Mouse (Mus musculus): ENCODE measurements around the gene Palm2.

Palm2 gene

GRCm38 (mm10) chr4:57614686-57615085 lies 180.6 kb downstream of the Palm2 start:
- DNase-seq (ENCODE audit: low spot score in 2 of 2): no peak

- DNase-seq (ENCODE audit: low spot score in 2 of 2): no peak
Measured at GRCm38 (mm10) chr4:57618743-57619142, 184.7 kb downstream of the Palm2 start.

DNA sequence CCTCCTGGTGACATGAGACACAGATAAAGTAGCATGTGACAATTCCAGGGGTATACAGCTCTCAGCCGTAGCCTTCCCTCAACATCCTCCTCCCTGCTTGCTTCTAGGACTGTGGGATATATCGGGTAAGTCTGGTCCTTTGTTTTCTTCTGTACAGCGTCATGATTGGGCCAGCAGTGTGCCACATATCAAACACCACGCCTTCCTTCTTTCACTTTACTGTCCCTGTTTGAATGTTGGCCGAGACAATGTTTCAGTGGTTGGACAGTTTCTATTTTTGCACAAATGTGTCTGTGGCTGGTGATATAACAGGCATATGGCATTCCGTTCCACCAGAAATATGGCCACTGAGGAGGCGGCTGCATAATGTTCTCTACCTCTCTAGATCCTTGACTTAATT lies 188.8 kb downstream of the Palm2 start:
- no peak for DNase-seq (ENCODE audit: low spot score in 2 of 2)

DNA sequence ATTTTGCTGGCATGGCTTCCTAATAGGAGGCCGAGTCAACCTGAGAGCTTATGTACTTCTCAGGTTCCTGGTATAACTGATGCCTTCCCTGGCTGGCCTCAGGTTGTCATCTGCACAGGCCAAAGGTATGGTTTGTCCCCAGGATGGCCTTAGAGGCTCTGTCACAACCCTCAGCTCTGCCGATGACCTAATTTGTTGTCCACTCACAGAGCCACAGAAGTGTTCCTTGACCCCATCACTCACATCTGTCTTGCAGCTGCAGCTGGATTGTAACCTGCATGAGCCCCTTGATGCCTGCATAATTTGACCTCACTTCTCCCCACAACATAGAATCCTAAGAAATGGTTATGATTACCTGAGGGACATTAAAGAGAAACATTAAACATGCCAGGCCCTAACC lies 190.8 kb downstream of the Palm2 start:
- DNase-seq (ENCODE audit: low spot score in 2 of 2): no peak

DNA sequence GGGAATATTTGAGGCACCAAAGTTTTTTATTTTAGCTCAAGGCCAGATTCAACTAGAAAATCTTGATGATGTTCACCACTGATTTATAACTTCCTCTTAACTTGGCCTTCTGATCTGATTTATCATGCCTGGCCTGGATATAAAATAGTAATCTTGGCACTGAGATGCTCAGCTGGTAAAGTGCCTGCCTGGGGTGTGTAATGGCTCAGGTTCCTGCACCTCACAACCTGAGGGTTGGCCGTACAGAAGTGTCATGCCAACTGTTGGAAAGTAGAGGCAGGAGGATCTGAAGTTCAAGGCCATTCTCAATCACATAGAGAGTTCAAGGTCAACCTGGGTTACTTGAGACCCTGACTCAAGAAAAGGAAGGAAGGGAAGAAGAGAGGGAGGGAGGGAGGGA lies 191.3 kb downstream of the Palm2 start:
- DNase-seq (ENCODE audit: low spot score in 2 of 2): no peak

DNA sequence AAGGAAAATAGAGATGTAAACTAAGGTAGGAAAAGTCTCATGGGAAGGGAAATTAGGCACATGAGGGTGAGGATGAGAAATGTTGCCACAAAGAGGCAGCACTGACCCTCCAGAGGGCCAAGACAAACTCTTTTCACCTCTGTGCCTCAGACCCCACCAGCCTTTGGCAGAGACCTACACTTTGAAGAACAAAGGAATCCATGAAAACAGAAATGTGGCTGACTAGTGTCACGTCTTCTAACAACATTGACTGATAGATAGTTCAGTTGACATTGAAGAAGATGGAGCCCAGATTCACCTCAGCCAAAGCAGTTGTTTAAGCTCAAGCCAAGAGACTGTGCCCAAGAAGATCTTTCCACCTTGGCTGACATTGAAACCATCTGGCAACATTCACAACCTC lies 191.7 kb downstream of the Palm2 start:
- DNase-seq (ENCODE audit: low spot score in 2 of 2): no peak

GRCm38 (mm10) chr4:57626921-57627320 lies 192.9 kb downstream of the Palm2 start:
- DNase-seq (ENCODE audit: low spot score in 2 of 2): no peak

DNA sequence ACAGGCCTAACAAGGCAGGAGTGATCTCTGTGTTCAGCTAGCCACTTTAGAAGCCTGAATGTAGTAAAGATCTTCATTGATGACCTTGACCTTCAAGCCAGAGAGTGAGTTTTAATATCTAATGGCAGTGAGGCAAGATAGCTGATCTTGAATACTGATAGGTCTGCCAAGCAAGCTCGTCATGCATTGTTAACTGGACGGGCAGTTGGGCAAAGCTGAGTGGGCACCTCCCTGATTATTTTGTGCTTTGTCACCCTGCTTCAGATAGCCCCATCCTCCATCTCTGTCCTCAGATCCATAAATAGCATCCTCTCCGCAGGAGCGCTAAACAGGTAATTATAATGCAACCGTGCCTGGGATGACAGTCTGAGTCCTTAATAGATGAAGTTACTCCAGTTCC lies 198.3 kb downstream of the Palm2 start:
- no peak for DNase-seq (ENCODE audit: low spot score in 2 of 2)

- DNase-seq (ENCODE audit: low spot score in 2 of 2): no peak
Measured at GRCm38 (mm10) chr4:57633052-57633451, 199.0 kb downstream of the Palm2 start.

- DNase-seq (ENCODE audit: low spot score in 2 of 2): no peak
Measured at GRCm38 (mm10) chr4:57634956-57635355, 200.9 kb downstream of the Palm2 start.

DNA sequence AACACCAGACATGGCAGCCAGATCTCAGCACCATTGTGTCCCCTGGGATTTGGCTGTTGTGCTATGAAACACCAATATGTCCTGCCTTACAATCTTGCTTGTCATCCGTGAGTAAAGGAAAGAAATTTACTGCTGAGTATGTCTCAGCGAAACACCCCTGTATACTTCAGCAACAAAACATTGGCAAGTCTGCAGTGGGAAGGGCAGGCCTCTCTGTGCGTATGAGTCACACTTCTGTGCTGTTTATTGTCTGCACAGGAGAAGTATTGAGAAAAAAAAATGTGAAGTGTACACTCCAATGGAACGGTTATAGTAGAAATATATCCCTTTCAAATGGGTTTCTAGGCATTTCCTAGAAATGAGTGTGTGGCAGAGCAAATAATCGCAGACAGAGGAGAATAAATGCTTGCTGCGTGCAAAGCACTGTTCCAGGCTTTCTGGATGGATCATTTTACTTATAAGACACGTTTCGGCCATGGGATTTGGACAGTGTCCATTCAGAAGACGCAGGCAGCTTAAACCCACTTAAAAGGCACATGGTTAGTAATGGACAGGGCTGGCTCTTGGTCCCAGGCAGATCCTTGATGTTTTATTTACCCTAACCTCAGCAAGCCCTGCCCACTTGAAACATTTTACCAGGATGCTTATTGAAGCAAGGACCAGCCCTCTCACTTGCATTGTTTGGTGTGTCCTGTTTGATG lies 202.9 kb downstream of the Palm2 start:
- no peak for DNase-seq (ENCODE audit: low spot score in 2 of 2)

DNA sequence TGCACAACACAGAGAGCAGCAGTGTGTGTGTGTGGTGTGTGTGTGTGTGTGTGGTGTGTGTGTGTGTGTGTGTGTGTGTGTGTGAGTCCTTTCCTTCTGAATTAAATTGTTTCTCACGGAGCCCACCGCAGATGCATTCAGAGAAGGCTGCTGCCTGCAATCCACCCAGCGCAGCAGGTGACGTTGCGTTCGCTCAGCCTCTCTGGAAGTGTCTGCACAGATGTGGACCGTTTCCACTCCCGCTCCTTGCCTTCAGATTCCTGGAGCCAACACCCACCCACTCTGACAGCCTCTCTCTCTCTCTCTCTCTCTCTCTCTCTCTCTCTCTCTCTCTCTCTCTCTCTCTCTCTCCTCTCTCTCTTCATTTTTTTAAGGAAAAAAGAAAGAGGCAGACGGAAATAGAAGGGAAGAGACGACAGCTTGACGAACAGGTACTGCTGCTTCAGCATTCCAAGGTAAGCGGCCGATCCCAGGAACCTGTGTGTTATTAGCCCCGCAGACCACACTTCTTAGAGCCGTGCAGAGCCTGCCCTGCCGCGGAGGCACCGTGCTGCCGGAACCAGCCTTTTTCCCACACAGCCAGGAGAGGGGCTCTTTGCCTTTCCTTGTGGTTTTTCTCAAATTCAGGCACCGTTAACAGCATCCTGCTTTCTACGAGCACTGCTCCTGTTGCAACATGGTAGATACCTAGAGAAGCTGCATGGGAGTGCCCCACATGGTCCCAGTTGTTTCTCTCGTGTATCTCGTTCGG lies 203.8 kb downstream of the Palm2 start:
- DNase-seq (ENCODE audit: low spot score in 2 of 2): no peak

GRCm38 (mm10) chr4:57638941-57639340 lies 204.9 kb downstream of the Palm2 start:
- no peak for DNase-seq (ENCODE audit: low spot score in 2 of 2)

DNA sequence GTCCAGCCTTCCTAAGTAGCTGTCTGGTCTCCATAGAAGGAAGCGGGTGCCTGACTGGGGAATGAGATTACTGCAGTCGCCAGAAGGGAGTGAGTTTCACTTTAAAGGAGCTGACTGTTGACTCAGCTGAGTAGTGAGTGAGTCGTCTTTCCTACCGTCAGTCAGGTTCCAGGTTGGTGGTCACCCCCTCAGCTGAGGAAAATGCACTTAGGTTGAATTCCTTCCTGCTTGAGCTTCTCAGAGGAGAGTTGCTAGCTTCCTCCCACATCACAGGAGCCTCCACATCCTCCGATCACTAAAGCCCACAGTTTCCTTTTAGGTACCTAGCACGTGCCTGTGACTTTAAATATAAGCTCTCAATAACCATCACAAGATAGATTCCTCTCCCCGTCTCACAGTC lies 206.2 kb downstream of the Palm2 start:
- DNase-seq (ENCODE audit: low spot score in 2 of 2): no peak

DNA sequence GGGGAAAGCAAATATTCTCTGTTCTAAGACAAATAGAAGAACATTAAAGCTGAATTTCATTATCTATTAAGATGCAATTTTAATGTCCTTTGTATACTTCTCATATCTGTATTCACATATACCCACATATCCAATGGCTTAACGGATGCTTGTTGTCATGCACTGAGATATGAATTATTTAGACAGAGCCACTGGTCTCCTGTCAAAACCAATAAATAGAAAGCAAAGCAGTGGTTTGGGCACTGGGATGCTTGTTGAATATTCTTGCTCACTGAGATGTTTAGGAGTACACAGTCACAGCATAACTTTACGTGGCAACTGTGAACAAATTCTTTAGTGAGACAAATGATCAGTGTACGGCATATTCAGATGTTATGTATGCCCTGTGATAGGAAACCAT lies 206.9 kb downstream of the Palm2 start:
- DNase-seq (ENCODE audit: low spot score in 2 of 2): no peak

DNA sequence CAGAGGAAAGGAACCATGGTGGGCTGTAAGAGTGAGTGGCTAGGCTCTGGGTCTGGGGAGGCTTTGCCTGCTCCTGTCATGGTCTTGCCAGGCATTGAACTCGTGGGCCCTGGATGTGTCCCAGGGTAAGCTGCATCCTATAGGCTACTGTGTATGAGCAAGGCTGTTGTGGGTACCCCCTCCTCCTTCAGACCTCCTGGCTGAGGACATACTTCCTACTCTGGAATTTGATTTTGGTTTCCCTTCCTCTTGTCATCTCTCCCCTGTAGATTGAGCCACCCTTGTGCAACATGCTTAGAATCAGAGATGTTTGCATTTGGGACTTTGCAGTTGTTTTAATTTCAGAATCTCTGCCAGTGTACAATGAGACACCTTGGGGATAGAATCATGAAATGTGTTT lies 216.9 kb downstream of the Palm2 start:
- DNase-seq (ENCODE audit: low spot score in 2 of 2): no peak

DNA sequence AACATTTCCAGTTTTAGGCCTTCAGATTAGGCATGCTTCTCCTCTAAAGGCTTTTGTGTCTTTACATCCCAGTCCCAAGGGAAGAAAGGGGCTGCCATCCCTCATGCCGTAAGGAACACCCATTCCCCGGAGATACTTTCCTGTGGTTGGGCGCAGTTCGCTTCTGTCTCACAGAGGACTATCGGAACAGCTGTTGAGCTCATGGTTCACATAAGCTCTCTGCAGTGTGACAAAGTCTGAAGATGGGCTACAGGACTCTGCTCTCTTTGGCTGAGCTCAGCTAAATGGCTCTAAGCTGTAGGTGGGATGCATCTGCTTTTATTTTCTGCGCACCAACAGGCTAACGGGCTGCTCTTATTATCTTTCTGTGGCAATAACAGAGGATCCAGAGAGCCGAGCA lies 217.5 kb downstream of the Palm2 start:
- no peak for DNase-seq (ENCODE audit: low spot score in 2 of 2)

DNA sequence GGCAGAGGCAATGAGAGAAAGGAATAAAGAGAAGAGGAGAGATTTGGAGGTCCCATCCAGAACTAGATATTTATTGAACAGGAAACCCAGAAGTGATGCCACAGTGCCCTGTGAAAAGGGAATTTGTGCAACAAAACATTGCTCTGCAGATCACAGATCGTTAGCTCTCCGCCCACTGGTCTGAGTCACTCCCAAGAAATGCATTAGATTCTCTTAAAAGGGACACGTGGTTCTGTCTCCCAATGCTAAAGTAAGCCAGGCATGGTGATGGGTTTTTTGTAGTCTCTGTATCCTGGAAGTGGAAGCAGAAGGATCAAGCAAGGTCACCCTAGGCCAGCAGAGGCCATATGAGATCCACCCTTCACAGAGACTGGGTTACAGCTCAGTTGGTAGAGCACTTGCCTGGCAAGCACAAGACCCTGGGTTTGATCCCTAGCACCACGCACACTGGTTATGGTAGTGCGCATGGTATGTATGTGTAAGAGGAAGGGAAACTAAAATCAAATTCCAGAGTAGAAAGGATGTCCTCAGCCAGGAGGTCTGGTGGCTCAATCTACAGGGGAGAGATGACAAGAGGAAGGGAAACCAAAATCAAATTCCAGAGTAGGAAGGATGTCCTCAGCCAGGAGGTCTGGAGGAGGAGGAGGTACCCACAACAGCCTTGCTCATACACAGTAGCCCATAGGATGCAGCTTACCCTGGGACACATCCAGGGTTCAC lies 218.3 kb downstream of the Palm2 start:
- no peak for DNase-seq (ENCODE audit: low spot score in 2 of 2)

DNA sequence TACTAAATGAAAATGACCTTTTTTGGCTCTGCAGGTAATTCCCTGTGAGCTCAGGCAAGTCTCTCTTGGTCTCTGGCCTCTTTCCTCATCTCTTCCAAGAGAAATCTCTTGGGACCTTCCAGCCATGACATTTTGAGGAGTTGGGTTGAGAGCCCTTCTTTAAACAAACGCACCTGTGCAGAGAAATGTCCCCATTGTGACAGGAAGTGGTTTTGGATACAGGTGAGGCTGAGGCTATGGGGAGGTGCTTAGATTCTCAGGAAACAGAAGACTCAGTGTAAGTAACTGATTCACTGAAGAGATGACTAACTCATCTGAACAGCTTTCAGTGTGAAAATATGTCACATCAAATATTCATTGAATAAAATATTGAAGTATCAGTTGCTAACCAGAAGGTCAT lies 221.9 kb downstream of the Palm2 start:
- DNase-seq (ENCODE audit: low spot score in 2 of 2): no peak

- no peak for DNase-seq (ENCODE audit: low spot score in 2 of 2)
Measured at GRCm38 (mm10) chr4:57656388-57656787, 222.3 kb downstream of the Palm2 start.

DNA sequence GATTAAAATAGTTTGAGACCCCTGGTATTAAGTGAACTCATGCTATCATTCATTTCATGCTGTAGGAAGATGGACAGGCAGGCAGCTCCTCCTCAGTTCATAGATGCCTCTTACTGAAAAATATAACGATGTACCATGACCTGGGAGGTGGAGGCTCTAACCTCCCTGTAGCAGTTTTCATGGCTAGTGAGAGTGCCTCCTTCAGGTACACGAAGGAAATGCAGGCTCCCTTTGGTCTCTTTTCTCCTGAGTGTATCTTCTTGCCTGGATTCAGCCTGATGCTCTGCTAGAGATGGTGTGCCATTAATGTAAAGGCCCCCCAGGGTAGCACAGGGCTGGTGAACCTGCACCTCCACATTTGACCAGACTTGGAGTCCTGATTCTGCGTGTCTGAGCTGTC lies 222.8 kb downstream of the Palm2 start:
- no peak for DNase-seq (ENCODE audit: low spot score in 2 of 2)

DNA sequence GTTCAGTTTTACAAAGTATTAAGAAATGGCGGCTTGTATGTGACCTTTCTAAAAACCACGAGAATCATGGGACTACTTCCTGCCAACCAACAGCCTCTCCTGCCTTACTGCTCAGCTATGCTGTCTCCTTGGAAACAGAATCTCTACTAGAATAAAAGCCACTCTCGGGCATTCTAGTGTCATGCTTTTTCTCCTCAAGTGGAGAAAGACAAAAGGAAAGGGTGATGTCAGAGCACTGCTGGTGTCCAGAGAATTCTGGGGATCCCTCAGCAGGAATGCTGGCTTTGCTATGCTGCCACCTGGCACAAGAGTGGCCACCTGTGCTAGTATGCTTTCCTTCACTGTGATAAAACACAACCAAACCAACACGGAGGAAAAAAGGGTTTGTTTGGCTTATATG lies 226.4 kb downstream of the Palm2 start:
- DNase-seq (ENCODE audit: low spot score in 2 of 2): no peak

- DNase-seq (ENCODE audit: low spot score in 2 of 2): no peak
Measured at GRCm38 (mm10) chr4:57666101-57666500, 232.1 kb downstream of the Palm2 start.

All from urinary bladder, postnatal 4 days (tissue).